Mouse (Mus musculus): ENCODE data around the gene Becn1. TPM values are rescaled to one million over a fixed set of nuclear protein-coding genes. Genes with fewer than 3 reads are reported as not detected.

The Becn1 gene
- total and polyA plus RNA-seq, 2 experiments from 2014 or later = 95.3 to 145 TPM

DNA sequence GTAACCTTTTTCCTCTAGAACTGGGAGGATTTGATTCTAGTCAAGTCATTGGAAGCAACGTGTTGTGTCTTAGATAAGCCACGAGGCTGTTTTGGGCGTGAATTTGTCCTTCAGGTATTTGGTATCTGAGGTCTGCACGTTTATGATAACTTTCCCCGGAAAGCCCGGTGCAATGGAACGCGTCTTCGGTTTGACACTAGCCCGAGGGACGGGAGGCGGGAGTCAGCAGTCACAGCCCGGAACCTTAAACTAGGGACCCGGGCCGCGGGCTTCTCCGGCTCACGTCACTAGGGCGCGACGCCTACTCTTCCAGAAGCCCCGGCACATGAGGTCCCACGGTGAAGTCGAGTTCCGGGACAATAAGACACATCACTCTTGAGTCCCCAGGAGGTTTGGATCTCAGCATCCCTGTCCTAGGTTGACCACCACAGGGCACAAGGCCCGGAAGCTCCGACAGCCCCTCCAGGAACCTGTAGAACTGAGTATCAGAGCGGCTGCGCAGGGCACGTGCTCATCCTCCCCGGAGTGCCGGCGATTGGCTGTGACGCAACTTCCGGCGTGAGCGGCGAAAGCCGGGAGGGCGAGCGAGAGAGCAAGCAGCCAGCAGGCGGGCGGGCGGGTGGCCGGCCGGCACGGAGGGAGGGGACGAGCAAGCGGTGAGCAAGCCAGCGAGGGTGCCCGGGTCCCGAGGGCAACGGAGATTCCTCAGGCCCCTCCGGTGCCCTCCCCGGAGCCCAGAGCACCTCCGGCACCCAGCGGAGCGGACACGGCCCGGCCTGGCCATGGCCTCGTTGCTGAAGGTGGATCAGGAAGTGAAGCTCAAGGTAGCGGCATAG lies 13.8 kb upstream of the Becn1 start, which contains the start of gene Psme3:
Psme3 (plus strand) TSS at position 549 of the 836 bp plus-strand sequence.
- no peaks in the 10 kb centered on the region for H3K9me3 ChIP-seq (ENCODE audit: low read length)
- peak; percentile 96 for DNase-seq (ENCODE audit: low spot score)
- peak within 1 kb of the TSS; percentile 89 for H3K9ac ChIP-seq (replicated peaks; ENCODE audit: low read length)
- peak within 1 kb of the TSS; percentile 99 for H3K4me2 ChIP-seq (ENCODE audit: low read depth, low read length)
- H3K4me1 ChIP-seq (ENCODE audit: insufficient read depth, low read length) = peaks cover 7% of the 10 kb centered on the region; the same call in 1 of the 2 replicates
- H3K36me3 ChIP-seq (ENCODE audit: insufficient read depth, low read length) = peaks cover 18% of the 10 kb centered on the region
- peak within 1 kb of the TSS; percentile 98 for H3K4me3 ChIP-seq (ENCODE audit: low read length)
- TF ChIP-seq CTCF (IDR thresholded peaks at IDR 0.05; ENCODE audit: low read depth) = no peak
- H3K27me3 ChIP-seq (ENCODE audit: insufficient read depth, low read length) = no peaks in the 10 kb centered on the region
- peak within 1 kb of the TSS; percentile 84 for H3K27ac ChIP-seq
- peak; percentile 95 for ATAC-seq
- under 1% methylated on average over 62 of the region's 62 CpGs for WGBS

DNA sequence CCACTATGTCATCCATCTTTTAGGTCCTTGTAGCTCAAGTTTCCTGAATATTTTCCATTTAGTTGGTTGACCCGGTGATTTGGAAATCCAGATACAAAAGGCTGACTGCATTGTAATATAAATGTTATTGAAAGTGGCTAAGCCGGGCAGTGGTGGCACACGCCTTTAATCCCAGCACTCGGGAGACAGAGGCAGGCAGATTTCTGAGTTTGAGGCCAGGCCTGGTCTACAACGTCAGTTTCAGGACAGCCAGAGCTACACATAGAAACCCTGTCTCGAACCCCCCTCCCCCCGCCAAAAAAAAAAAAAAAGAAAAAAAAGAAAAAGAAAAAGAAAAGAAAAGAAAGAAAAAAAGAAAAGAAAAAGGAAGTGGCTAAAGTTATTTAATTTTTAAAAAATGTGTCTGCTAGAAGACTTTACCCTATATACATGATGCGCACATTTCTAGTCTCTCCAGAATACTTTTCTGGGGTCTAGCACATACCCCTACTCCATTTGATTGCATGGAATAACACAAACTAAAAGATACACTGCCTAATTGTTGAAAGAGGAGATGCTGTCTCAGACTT lies 13.1 kb upstream of the Becn1 start:
- peak overlapping the region; percentile 89 for H3K9ac ChIP-seq (replicated peaks; ENCODE audit: low read length)
- peak overlapping the region; percentile 84 for H3K27ac ChIP-seq
- no peaks in the 10 kb centered on the region for H3K9me3 ChIP-seq (ENCODE audit: low read length)
- no peaks in the 10 kb centered on the region for H3K27me3 ChIP-seq (ENCODE audit: insufficient read depth, low read length)
- DNase-seq (ENCODE audit: low spot score) (no peak), ATAC-seq (no peak)
- H3K4me1 ChIP-seq (ENCODE audit: insufficient read depth, low read length) = peaks cover 7% of the 10 kb centered on the region; the same call in 1 of the 2 replicates
- peaks cover 13% of the 10 kb centered on the region; the same call in 1 of the 2 replicates for H3K36me3 ChIP-seq (ENCODE audit: insufficient read depth, low read length)
- 87% methylated on average over 8 of the region's 8 CpGs for WGBS
- peak overlapping the region; percentile 99 for H3K4me2 ChIP-seq (ENCODE audit: low read depth, low read length)
- no peak for TF ChIP-seq CTCF (IDR thresholded peaks at IDR 0.05; ENCODE audit: low read depth)
- H3K4me3 ChIP-seq (ENCODE audit: low read length) = peak overlapping the region; percentile 98

DNA sequence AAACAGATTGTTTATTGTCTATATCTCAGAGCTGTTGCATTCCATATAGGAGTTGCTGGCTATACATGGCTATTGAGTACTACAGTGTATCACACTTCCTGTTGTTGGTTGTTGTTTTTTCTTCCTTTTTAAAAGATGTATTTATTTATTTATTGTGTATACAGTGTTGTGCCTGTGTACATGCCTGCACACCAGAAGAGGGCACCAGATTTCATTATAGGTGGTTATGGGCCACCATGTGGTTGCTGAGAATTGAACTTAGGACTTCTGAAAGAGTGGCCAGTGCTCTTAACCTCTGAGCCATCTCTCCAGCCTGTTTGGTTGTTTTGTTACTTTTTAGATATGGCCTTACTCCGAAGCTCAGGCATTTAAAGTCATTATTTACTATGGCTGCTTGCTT lies 12.5 kb upstream of the Becn1 start:
- Histone ChIP-seq H3K9me3 (ENCODE audit: low read length) (no peaks in the 10 kb centered on the region), H3K4me1 (ENCODE audit: insufficient read depth, low read length) (peaks cover 7% of the 10 kb centered on the region; the same call in 1 of the 2 replicates), H3K36me3 (ENCODE audit: insufficient read depth, low read length) (peaks cover 8% of the 10 kb centered on the region; the same call in 1 of the 2 replicates), H3K27me3 (ENCODE audit: insufficient read depth, low read length) (no peaks in the 10 kb centered on the region), H3K4me2 (ENCODE audit: low read depth, low read length) (no peak overlapping the region), H3K9ac (replicated peaks; ENCODE audit: low read length) (no peak overlapping the region), H3K4me3 (ENCODE audit: low read length) (no peak overlapping the region), H3K27ac (no peak overlapping the region)
- peak; percentile 19; the same call in 1 of the 2 replicates for TF ChIP-seq CTCF (IDR thresholded peaks at IDR 0.05; ENCODE audit: low read depth)
- no peak for ATAC-seq
- no peak for DNase-seq (ENCODE audit: low spot score)
- WGBS = 100% methylated on average over 1 of the region's 1 CpGs

DNA sequence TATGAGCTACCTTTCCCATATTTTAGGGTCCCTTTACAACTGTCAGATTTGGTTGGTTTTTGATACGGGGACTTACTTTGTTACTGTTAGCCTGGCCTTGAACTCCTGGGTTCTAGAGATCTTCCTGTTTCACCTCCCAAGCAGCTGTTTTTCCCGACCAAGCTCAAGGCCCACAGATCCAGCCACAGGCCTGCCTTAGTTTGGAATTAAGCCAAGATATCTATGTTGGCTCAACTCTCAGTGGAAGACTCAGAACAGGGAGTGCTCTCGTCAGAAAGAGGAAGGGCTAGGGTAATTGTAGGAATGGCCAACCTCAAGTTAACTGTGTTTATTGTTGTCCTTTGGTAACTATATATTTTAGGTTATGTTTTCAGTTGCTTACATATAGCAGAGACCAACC lies 10.1 kb upstream of the Becn1 start:
- no peak for DNase-seq (ENCODE audit: low spot score)
- Histone ChIP-seq H3K9ac (replicated peaks; ENCODE audit: low read length) (no peak overlapping the region), H3K27ac (no peak overlapping the region), H3K4me3 (ENCODE audit: low read length) (no peak overlapping the region), H3K4me2 (ENCODE audit: low read depth, low read length) (no peak overlapping the region), H3K9me3 (ENCODE audit: low read length) (no peaks in the 10 kb centered on the region), H3K36me3 (ENCODE audit: insufficient read depth, low read length) (no peaks in the 10 kb centered on the region), H3K27me3 (ENCODE audit: insufficient read depth, low read length) (no peaks in the 10 kb centered on the region), H3K4me1 (ENCODE audit: insufficient read depth, low read length) (peaks cover 6% of the 10 kb centered on the region; the same call in 1 of the 2 replicates)
- ATAC-seq = no peak
- TF ChIP-seq CTCF (IDR thresholded peaks at IDR 0.05; ENCODE audit: low read depth) = no peak
- WGBS = 74% methylated on average over 3 of the region's 3 CpGs

DNA sequence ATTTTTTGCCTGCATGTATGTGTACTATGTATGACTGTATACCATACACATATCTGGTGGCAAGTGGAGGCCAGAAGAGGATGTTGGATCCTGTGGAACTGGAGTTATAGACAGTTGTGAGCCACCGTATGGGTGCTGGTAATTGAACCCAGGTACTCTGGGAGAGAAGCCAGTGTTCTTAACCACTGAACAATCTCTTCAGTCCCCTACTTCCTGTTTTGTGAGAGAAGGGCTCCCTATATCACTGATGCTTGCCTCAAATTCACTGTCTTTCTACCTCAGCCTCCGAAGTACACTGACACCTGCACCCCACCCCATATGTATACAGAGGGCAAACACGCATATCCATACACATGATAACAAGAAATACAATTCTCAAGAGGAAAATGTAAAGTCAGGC lies 9.0 kb upstream of the Becn1 start:
- H3K9ac ChIP-seq (replicated peaks; ENCODE audit: low read length) = no peak overlapping the region
- H3K9me3 ChIP-seq (ENCODE audit: low read length) = no peaks in the 10 kb centered on the region
- H3K4me3 ChIP-seq (ENCODE audit: low read length) = no peak overlapping the region
- no peak for DNase-seq (ENCODE audit: low spot score)
- H3K4me1 ChIP-seq (ENCODE audit: insufficient read depth, low read length) = no peaks in the 10 kb centered on the region
- no peak overlapping the region for H3K27ac ChIP-seq
- no peak for TF ChIP-seq CTCF (IDR thresholded peaks at IDR 0.05; ENCODE audit: low read depth)
- no peaks in the 10 kb centered on the region for H3K36me3 ChIP-seq (ENCODE audit: insufficient read depth, low read length)
- H3K27me3 ChIP-seq (ENCODE audit: insufficient read depth, low read length) = no peaks in the 10 kb centered on the region
- no peak overlapping the region for H3K4me2 ChIP-seq (ENCODE audit: low read depth, low read length)
- 86% methylated on average over 3 of the region's 3 CpGs for WGBS
- no peak for ATAC-seq

DNA sequence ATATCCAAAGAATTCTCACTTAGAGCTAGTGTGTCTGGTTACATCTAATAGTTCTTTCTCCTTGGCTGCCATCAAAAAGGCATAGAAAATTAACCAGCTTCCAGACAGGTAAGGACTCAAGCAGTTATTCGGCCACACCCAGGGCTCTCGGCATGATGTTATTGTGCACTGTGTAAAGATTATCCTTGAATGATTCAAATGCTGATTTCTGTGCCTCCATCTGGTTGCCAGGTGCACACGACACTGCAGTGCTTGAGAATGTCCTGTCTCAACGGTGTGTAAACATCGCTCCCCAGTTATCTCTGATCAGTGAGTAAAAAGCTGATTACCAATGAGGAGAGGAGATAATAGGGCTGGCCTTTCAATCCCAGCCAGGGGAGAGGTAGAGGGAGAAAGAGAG lies 5.7 kb upstream of the Becn1 start:
- no peak for TF ChIP-seq CTCF (IDR thresholded peaks at IDR 0.05; ENCODE audit: low read depth)
- 45% methylated on average over 5 of the region's 5 CpGs for WGBS

More for the DNA sequence above, 5.7 kb upstream of the Becn1 start:
- Histone ChIP-seq H3K27ac (no peak overlapping the region), H3K36me3 (ENCODE audit: insufficient read depth, low read length) (no peaks in the 10 kb centered on the region), H3K4me3 (ENCODE audit: low read length) (no peak overlapping the region), H3K9me3 (ENCODE audit: low read length) (no peaks in the 10 kb centered on the region), H3K9ac (replicated peaks; ENCODE audit: low read length) (no peak overlapping the region), H3K4me1 (ENCODE audit: insufficient read depth, low read length) (no peaks in the 10 kb centered on the region), H3K27me3 (ENCODE audit: insufficient read depth, low read length) (no peaks in the 10 kb centered on the region), H3K4me2 (ENCODE audit: low read depth, low read length) (no peak overlapping the region)
- ATAC-seq (no peak), DNase-seq (ENCODE audit: low spot score) (no peak)
